Mouse (Mus musculus): ENCODE measurements around the gene Jakmip3. TPM values are rescaled to one million over a fixed set of nuclear protein-coding genes. Genes with fewer than 3 reads are reported as not detected.

Gene Jakmip3
- total and polyA plus RNA-seq, 3 experiments: 0.11 TPM; not detected in 2

DNA sequence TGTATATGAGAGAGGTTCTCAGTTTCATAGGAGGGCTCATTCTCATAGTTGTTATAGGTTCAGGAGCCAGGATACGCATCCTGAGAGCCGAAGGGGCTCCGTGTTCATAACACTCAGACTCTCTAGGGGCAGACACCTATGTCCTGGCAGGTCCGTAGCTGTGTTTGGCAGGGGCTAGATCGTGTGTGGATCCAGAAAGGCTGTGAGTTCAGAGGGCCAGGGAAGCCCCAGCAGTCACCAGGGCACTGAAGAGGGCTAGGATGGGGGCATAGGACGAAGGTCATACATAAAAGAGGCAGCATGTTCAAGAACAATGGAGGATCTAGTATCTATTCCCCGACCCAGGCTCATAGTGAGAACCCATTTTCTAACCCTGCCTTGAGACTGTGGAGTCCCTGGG is 154.8 kb downstream of the Jakmip3 start:
- H3K27me3 ChIP-seq (ENCODE audit: insufficient read depth, low read length): no peaks in the 10 kb centered on the region
- no peaks in the 10 kb centered on the region for H3K4me1 ChIP-seq (ENCODE audit: insufficient read depth, low read depth, low read length)
- peaks cover 83% of the 10 kb centered on the region for H3K9me3 ChIP-seq (replicated peaks)
- TF ChIP-seq GATA1 (IDR thresholded peaks at IDR 0.05; ENCODE audit: borderline replicate concordance, low read length) (no peak), CTCF (IDR thresholded peaks at IDR 0.05; ENCODE audit: low read depth, low read length) (no peak), GATA2 (IDR thresholded peaks at IDR 0.05; ENCODE audit: borderline replicate concordance, low read depth, low read length) (no peak), TAL1 (conservative IDR thresholded peaks at IDR 0.05; ENCODE audit: low read depth, low read length) (no peak), POLR2AphosphoS5 (IDR thresholded peaks at IDR 0.05; ENCODE audit: insufficient replicate concordance, low read depth, low read length) (no peak)
- ATAC-seq (ENCODE audit: extremely low read depth, insufficient number of reproducible peaks, low FRiP score, poor library complexity, severe bottlenecking): no peak
- H3K36me3 ChIP-seq (replicated peaks): no peaks in the 10 kb centered on the region
- H3K4me3 ChIP-seq (ENCODE audit: low read depth, low read length): no peak overlapping the region
- no peak for DNase-seq (ENCODE audit: low spot score)

DNA sequence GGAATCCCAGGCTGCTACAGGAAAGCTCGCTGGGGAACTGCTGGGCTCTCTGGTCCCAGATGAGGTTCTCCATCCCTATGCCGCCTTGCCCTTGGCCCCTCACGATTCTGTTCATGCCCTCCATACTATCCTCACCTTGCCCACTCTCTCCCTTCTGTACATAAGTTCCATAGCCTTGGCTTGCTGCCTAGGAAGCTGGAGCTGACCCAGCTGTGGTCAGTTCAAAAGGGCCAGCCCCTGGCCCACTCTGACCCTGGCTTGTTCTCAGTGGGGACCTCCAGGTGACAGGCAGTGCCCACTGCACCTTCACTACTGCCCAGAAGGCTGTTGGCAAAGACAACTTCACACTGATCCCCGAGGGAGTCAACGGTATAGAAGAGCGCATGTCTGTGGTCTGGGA is 155.9 kb downstream of the Jakmip3 start:
- TF ChIP-seq TAL1 (conservative IDR thresholded peaks at IDR 0.05; ENCODE audit: low read depth, low read length): no peak
- no peak for TF ChIP-seq GATA2 (IDR thresholded peaks at IDR 0.05; ENCODE audit: borderline replicate concordance, low read depth, low read length)
- TF ChIP-seq CTCF (IDR thresholded peaks at IDR 0.05; ENCODE audit: low read depth, low read length): no peak
- no peak for TF ChIP-seq GATA1 (IDR thresholded peaks at IDR 0.05; ENCODE audit: borderline replicate concordance, low read length)
- no peak for TF ChIP-seq POLR2AphosphoS5 (IDR thresholded peaks at IDR 0.05; ENCODE audit: insufficient replicate concordance, low read depth, low read length)
- no peaks in the 10 kb centered on the region for H3K36me3 ChIP-seq (replicated peaks)
- H3K9me3 ChIP-seq (replicated peaks): peaks cover 86% of the 10 kb centered on the region
- no peak overlapping the region for H3K4me3 ChIP-seq (ENCODE audit: low read depth, low read length)
- no peaks in the 10 kb centered on the region for H3K4me1 ChIP-seq (ENCODE audit: insufficient read depth, low read depth, low read length)
- no peaks in the 10 kb centered on the region for H3K27me3 ChIP-seq (ENCODE audit: insufficient read depth, low read length)
- ATAC-seq (ENCODE audit: extremely low read depth, insufficient number of reproducible peaks, low FRiP score, poor library complexity, severe bottlenecking): no peak
- no peak for DNase-seq (ENCODE audit: low spot score)

GRCm38 (mm10) chr7:139100531-139101095 is 160.1 kb downstream of the Jakmip3 start:
- Histone ChIP-seq H3K4me1 (ENCODE audit: insufficient read depth, low read depth, low read length) (no peaks in the 10 kb centered on the region), H3K9me3 (replicated peaks) (peaks cover 91% of the 10 kb centered on the region), H3K27me3 (ENCODE audit: insufficient read depth, low read length) (no peaks in the 10 kb centered on the region), H3K36me3 (replicated peaks) (no peaks in the 10 kb centered on the region), H3K4me3 (ENCODE audit: low read depth, low read length) (no peak overlapping the region)
- ATAC-seq (ENCODE audit: extremely low read depth, insufficient number of reproducible peaks, low FRiP score, poor library complexity, severe bottlenecking) (no peak), DNase-seq (ENCODE audit: low spot score) (no peak)
- TF ChIP-seq TAL1 (conservative IDR thresholded peaks at IDR 0.05; ENCODE audit: low read depth, low read length) (no peak), GATA2 (IDR thresholded peaks at IDR 0.05; ENCODE audit: borderline replicate concordance, low read depth, low read length) (no peak), GATA1 (IDR thresholded peaks at IDR 0.05; ENCODE audit: borderline replicate concordance, low read length) (no peak), POLR2AphosphoS5 (IDR thresholded peaks at IDR 0.05; ENCODE audit: insufficient replicate concordance, low read depth, low read length) (no peak)

- H3K4me3 ChIP-seq (ENCODE audit: low read depth, low read length): no peak overlapping the region
- DNase-seq (ENCODE audit: low spot score): no peak
- no peaks in the 10 kb centered on the region for H3K36me3 ChIP-seq (replicated peaks)
- H3K9me3 ChIP-seq (replicated peaks): peaks cover 90% of the 10 kb centered on the region
- no peaks in the 10 kb centered on the region for H3K4me1 ChIP-seq (ENCODE audit: insufficient read depth, low read depth, low read length)
- no peak for TF ChIP-seq GATA2 (IDR thresholded peaks at IDR 0.05; ENCODE audit: borderline replicate concordance, low read depth, low read length)
- TF ChIP-seq GATA1 (IDR thresholded peaks at IDR 0.05; ENCODE audit: borderline replicate concordance, low read length): no peak
- no peak for TF ChIP-seq CTCF (IDR thresholded peaks at IDR 0.05; ENCODE audit: low read depth, low read length)
- TF ChIP-seq POLR2AphosphoS5 (IDR thresholded peaks at IDR 0.05; ENCODE audit: insufficient replicate concordance, low read depth, low read length): no peak
- TF ChIP-seq TAL1 (conservative IDR thresholded peaks at IDR 0.05; ENCODE audit: low read depth, low read length): no peak
- H3K27me3 ChIP-seq (ENCODE audit: insufficient read depth, low read length): no peaks in the 10 kb centered on the region
- no peak for ATAC-seq (ENCODE audit: extremely low read depth, insufficient number of reproducible peaks, low FRiP score, poor library complexity, severe bottlenecking)
Observed at GRCm38 (mm10) chr7:139101286-139101804, 160.8 kb downstream of the Jakmip3 start.

DNA sequence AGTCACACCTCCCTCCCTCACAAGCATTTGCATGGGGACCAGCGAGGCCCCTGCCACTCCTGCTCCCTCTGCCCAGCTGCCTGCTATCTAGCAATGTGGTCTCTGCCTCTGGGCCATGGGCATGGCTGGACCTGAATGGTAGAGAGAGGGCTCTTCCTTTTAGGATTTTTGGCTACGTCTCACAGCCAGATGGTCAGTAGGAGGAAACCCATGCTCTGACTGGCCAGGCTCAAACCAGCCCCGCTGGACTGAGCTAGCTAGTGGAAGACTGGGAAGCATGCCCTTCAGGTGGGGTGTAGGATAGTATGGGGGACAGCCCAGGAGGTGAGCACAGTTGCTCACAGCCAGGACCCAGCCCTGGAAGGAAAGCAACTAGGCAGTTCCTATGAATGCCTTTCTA is 161.3 kb downstream of the Jakmip3 start:
- Histone ChIP-seq H3K4me3 (ENCODE audit: low read depth, low read length) (no peak overlapping the region), H3K27me3 (ENCODE audit: insufficient read depth, low read length) (no peaks in the 10 kb centered on the region), H3K9me3 (replicated peaks) (peaks cover 87% of the 10 kb centered on the region), H3K4me1 (ENCODE audit: insufficient read depth, low read depth, low read length) (no peaks in the 10 kb centered on the region), H3K36me3 (replicated peaks) (no peaks in the 10 kb centered on the region)
- DNase-seq (ENCODE audit: low spot score) (no peak), ATAC-seq (ENCODE audit: extremely low read depth, insufficient number of reproducible peaks, low FRiP score, poor library complexity, severe bottlenecking) (no peak)
- no peak for TF ChIP-seq CTCF (IDR thresholded peaks at IDR 0.05; ENCODE audit: low read depth, low read length)
- TF ChIP-seq POLR2AphosphoS5 (IDR thresholded peaks at IDR 0.05; ENCODE audit: insufficient replicate concordance, low read depth, low read length): no peak
- TF ChIP-seq TAL1 (conservative IDR thresholded peaks at IDR 0.05; ENCODE audit: low read depth, low read length): no peak
- no peak for TF ChIP-seq GATA2 (IDR thresholded peaks at IDR 0.05; ENCODE audit: borderline replicate concordance, low read depth, low read length)
- TF ChIP-seq GATA1 (IDR thresholded peaks at IDR 0.05; ENCODE audit: borderline replicate concordance, low read length): no peak

- Histone ChIP-seq H3K9me3 (replicated peaks) (peaks cover 70% of the 10 kb centered on the region), H3K27me3 (ENCODE audit: insufficient read depth, low read length) (no peaks in the 10 kb centered on the region), H3K4me3 (ENCODE audit: low read depth, low read length) (no peak overlapping the region), H3K36me3 (replicated peaks) (no peaks in the 10 kb centered on the region), H3K4me1 (ENCODE audit: insufficient read depth, low read depth, low read length) (no peaks in the 10 kb centered on the region)
- DNase-seq (ENCODE audit: low spot score): no peak
- TF ChIP-seq POLR2AphosphoS5 (IDR thresholded peaks at IDR 0.05; ENCODE audit: insufficient replicate concordance, low read depth, low read length) (no peak), GATA1 (IDR thresholded peaks at IDR 0.05; ENCODE audit: borderline replicate concordance, low read length) (no peak), TAL1 (conservative IDR thresholded peaks at IDR 0.05; ENCODE audit: low read depth, low read length) (no peak), CTCF (IDR thresholded peaks at IDR 0.05; ENCODE audit: low read depth, low read length) (no peak), GATA2 (IDR thresholded peaks at IDR 0.05; ENCODE audit: borderline replicate concordance, low read depth, low read length) (no peak)
- ATAC-seq (ENCODE audit: extremely low read depth, insufficient number of reproducible peaks, low FRiP score, poor library complexity, severe bottlenecking): no peak
Observed at GRCm38 (mm10) chr7:139103960-139104381, 163.4 kb downstream of the Jakmip3 start.
